Mouse (Mus musculus) lung, embryonic 14.5 days (tissue): ENCODE data around the gene Polr3gl. TPM values are rescaled to one million over a fixed set of nuclear protein-coding genes. Genes with fewer than 3 reads are reported as not detected.
A peak's percentile ranks its signal among the peaks of the same experiment; 100 is the strongest.

Source experiments
- ATAC-seq: fragments of 200-750 bp; cut with Nextera tagmentation; 2 replicates; pipeline ENCODE4 v1.8.0; 2017; ENCODE audit warnings: mild to moderate bottlenecking, moderate TSS enrichment, moderate library complexity; ENCODE audit not compliant: insufficient read depth
- DNase-seq: peaks from one replicate; pipeline ENCODE4 v3.0.0-alpha.2; 2015
- H3K27ac ChIP-seq: fragments of 300-500 bp; sonication (generic); 2 replicates; pipeline ENCODE4 v1.5.1; 2014; ENCODE audit warnings: low read depth, mild to moderate bottlenecking, moderate library complexity
- H3K27me3 ChIP-seq: fragments of 300-500 bp; sonication (generic); 2 replicates; pipeline ENCODE4 v1.6.1; 2014; ENCODE audit warnings: low read length, control low read depth; ENCODE audit not compliant: insufficient read depth
- H3K36me3 ChIP-seq: fragments of 300-500 bp; sonication (generic); 2 replicates; pipeline ENCODE4 v1.6.1; 2014; ENCODE audit warnings: control low read depth; ENCODE audit not compliant: insufficient read depth
- H3K4me1 ChIP-seq: fragments of 300-500 bp; sonication (generic); 2 replicates; pipeline ENCODE4 v1.6.1; 2014; ENCODE audit warnings: antibody characterized with exemption, control low read depth; ENCODE audit not compliant: insufficient read depth
- H3K4me2 ChIP-seq: fragments of 300-500 bp; sonication (generic); 2 replicates; pipeline ENCODE4 v1.6.1; 2014; ENCODE audit warnings: mild to moderate bottlenecking
- H3K4me3 ChIP-seq: fragments of 300-500 bp; sonication (generic); 2 replicates; pipeline ENCODE4 v1.5.1; 2014; ENCODE audit warnings: low read depth, low read length
- H3K9ac ChIP-seq: fragments of 300-500 bp; sonication (generic); 2 replicates; pipeline ENCODE4 v1.6.1; 2014
- H3K9me3 ChIP-seq: fragments of 300-500 bp; sonication (generic); 2 replicates; pipeline ENCODE4 v1.6.1; 2016; ENCODE audit warnings: low read depth, low read length, control low read depth
- CTCF ChIP-seq: IDR thresholded peaks from 2 replicates; pipeline ENCODE4 v1.5.1; 2016; ENCODE audit warnings: antibody characterized with exemption, low read depth
- WGBS: fragments of 180-500 bp; shearing (Covaris S2); extraction: QIAGEN DNeasy Blood & Tissue Kit; methylation state at CpG from one replicate; pipeline ENCODE4 v1.1.7; 2014; 5-methylcytosine and 5-hydroxymethylcytosine counted together
- polyA plus RNA-seq: library from polyadenylated mRNA; unstranded; fragments of >200 nt; fragmentation: Nextera tagmentation; extraction: Ambion mirVana; gene quantifications from 2 replicates; pipeline ENCODE4 v1.2.1, GENCODE M21; 2014

The Polr3gl gene
- polyA plus RNA-seq, 1 experiment from 2014 or later, result 22.9 TPM

- Histone ChIP-seq H3K27ac (no peak overlapping the region), H3K4me1 (0 out of 2 replicates have a peak, but pooled peaks cover under 1% of the 10 kb centered on the region), H3K9ac (no peak overlapping the region), H3K36me3 (no peaks in the 10 kb centered on the region), H3K27me3 (0 out of 2 replicates have a peak, but pooled peaks cover 3% of the 10 kb centered on the region), H3K4me2 (no peak overlapping the region), H3K4me3 (no peak overlapping the region), H3K9me3 (no peaks in the 10 kb centered on the region)
- DNase-seq (no peak), ATAC-seq (no peak)
- WGBS, result 80% methylated on average over 4 of the region's 4 CpGs
- TF ChIP-seq CTCF, result no peak
Observed at GRCm38 (mm10) chr3:96590657-96591056, 3.3 kb downstream of the Polr3gl start.

- Histone ChIP-seq H3K27ac (no peak overlapping the region), H3K9ac (no peak overlapping the region), H3K36me3 (0 out of 2 replicates have a peak, but pooled peaks cover 3% of the 10 kb centered on the region), H3K4me2 (no peak overlapping the region), H3K9me3 (no peaks in the 10 kb centered on the region), H3K27me3 (no peaks in the 10 kb centered on the region), H3K4me1 (0 out of 2 replicates have a peak, but pooled peaks cover 3% of the 10 kb centered on the region), H3K4me3 (no peak overlapping the region)
- 90% methylated on average over 5 of the region's 5 CpGs for WGBS
- ATAC-seq (no peak), DNase-seq (no peak)
- no peak; the same call in 1 of the 2 replicates for TF ChIP-seq CTCF
Observed at GRCm38 (mm10) chr3:96583386-96583785, 10.6 kb downstream of the Polr3gl start.

DNA sequence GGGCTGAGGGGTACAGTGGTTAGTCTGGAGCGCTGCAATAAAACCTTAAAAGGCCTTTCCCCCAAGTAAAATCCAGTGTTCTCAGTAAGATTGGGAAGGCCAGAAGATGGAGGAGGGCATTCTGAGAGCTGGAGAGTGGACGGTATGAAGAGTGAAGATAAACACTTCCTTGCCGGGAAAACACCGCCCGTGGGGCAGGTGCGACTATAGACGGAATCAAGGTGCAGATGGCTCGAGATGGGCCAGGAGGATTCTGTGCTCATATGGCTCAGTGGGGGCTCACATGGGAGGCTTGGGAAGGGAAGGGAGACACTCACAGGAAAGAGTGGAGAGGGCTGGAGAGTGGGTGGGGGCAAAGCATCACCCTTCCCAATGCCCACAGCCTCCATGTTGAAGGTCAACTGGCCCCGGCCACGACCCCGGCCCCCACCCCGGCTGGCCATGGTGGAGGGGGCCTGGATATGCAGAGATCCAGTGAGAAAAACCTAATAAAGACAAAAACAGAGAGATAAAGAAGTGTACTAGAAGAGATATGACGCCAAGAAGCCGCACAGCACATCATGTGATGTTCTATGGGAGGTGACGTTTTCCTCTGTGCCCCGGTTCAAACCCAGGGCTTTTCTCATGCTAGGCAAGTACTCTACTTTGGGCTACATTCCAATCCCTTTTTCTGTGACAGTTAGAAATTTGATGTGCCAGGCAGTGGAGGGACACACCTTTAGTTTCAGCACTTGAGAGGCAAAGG lies 12.0 kb downstream of the Polr3gl start:
- no peak overlapping the region for H3K9ac ChIP-seq
- H3K4me1 ChIP-seq, result 0 out of 2 replicates have a peak, but pooled peaks cover 12% of the 10 kb centered on the region
- no peak for TF ChIP-seq CTCF
- H3K9me3 ChIP-seq, result no peaks in the 10 kb centered on the region
- H3K4me3 ChIP-seq, result no peak overlapping the region
- no peak overlapping the region for H3K27ac ChIP-seq
- no peaks in the 10 kb centered on the region for H3K27me3 ChIP-seq
- 0 out of 2 replicates have a peak, but pooled peaks cover 5% of the 10 kb centered on the region for H3K36me3 ChIP-seq
- ATAC-seq (no peak), DNase-seq (no peak)
- H3K4me2 ChIP-seq, result no peak overlapping the region
- WGBS, result 75% methylated on average over 16 of the region's 16 CpGs

DNA sequence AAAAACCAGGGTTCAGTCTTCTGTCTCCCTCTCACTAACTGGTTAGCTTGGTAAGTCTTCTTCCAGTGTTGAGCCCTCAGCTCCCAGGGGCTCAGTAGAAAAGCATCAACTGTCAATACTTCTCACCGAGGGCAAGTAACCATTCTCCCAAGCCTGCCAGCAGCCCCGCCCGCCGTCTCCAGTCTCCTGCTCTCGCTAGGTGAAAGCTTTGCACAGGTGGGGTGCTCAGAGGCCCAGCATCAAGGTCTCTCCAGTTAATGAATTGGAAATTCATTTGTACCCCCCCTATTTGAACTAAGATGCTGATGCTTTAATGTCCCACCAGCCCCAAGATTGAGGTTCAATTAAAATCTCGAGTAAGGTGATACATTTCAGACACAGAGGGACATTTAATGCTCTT lies 12.8 kb downstream of the Polr3gl start:
- H3K9ac ChIP-seq, result no peak overlapping the region
- no peaks in the 10 kb centered on the region for H3K9me3 ChIP-seq
- WGBS, result 58% methylated on average over 6 of the region's 6 CpGs
- 0 out of 2 replicates have a peak, but pooled peaks cover 5% of the 10 kb centered on the region for H3K36me3 ChIP-seq
- DNase-seq (no peak), ATAC-seq (no peak)
- TF ChIP-seq CTCF, result no peak
- H3K4me1 ChIP-seq, result peaks cover 15% of the 10 kb centered on the region; the same call in 1 of the 2 replicates
- H3K27me3 ChIP-seq, result no peaks in the 10 kb centered on the region
- H3K27ac ChIP-seq, result no peak overlapping the region
- H3K4me2 ChIP-seq, result no peak overlapping the region
- H3K4me3 ChIP-seq, result no peak overlapping the region

- TF ChIP-seq CTCF, result peak; percentile 100
- ATAC-seq (peak; percentile 42), DNase-seq (peak; percentile 96)
- Histone ChIP-seq H3K9me3 (no peaks in the 10 kb centered on the region), H3K4me3 (peak overlapping the region; percentile 21), H3K27ac (no peak overlapping the region), H3K27me3 (no peaks in the 10 kb centered on the region), H3K9ac (no peak overlapping the region), H3K36me3 (0 out of 2 replicates have a peak, but pooled peaks cover 5% of the 10 kb centered on the region), H3K4me1 (peaks cover 15% of the 10 kb centered on the region; the same call in 1 of the 2 replicates), H3K4me2 (peak overlapping the region; percentile 55)
- WGBS, result 12% methylated on average over 16 of the region's 16 CpGs
Observed at GRCm38 (mm10) chr3:96579885-96580454, 14.0 kb downstream of the Polr3gl start.

DNA sequence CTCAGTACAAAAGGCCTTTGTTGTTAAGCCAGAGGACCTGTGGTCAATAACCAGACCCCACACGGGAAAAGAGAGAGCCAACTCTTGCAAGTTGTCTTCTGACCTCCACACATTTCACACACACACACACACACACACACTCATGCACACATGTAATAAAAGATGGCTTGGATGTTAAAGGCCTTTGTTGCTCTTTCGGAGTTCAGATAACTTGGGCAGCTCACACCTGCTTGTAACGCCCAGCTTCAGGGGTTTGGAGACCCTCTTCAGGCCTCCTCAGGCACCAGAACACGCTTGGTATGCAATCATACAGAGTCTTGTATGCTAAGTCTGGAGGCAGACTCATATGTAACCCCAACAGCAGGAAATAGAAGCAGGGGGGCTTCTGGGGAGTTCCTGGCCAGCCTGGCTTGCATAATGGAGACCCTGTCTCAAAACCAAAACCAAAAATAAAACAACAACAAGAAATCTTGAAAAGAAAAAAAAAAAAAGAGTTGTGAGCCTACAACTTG lies 14.7 kb downstream of the Polr3gl start:
- DNase-seq, result no peak
- no peak for ATAC-seq
- 72% methylated on average over 4 of the region's 4 CpGs for WGBS
- H3K27me3 ChIP-seq, result no peaks in the 10 kb centered on the region
- no peak for TF ChIP-seq CTCF
- 0 out of 2 replicates have a peak, but pooled peaks cover 5% of the 10 kb centered on the region for H3K36me3 ChIP-seq
- H3K9ac ChIP-seq, result no peak overlapping the region
- no peak overlapping the region for H3K4me2 ChIP-seq
- H3K4me1 ChIP-seq, result peaks cover 15% of the 10 kb centered on the region; the same call in 1 of the 2 replicates
- no peak overlapping the region for H3K27ac ChIP-seq
- H3K4me3 ChIP-seq, result no peak overlapping the region
- no peaks in the 10 kb centered on the region for H3K9me3 ChIP-seq
